Mouse (Mus musculus) cerebellum, postnatal 10 days (tissue): ENCODE data around the gene Olfr986.

Experiments used
- DNase-seq, 2 experiments: peaks; one replicate each; pipeline ENCODE4 v3.0.0; 2021; ENCODE audit warnings: mixed read lengths in 2 of 2

Olfr986 gene

DNA sequence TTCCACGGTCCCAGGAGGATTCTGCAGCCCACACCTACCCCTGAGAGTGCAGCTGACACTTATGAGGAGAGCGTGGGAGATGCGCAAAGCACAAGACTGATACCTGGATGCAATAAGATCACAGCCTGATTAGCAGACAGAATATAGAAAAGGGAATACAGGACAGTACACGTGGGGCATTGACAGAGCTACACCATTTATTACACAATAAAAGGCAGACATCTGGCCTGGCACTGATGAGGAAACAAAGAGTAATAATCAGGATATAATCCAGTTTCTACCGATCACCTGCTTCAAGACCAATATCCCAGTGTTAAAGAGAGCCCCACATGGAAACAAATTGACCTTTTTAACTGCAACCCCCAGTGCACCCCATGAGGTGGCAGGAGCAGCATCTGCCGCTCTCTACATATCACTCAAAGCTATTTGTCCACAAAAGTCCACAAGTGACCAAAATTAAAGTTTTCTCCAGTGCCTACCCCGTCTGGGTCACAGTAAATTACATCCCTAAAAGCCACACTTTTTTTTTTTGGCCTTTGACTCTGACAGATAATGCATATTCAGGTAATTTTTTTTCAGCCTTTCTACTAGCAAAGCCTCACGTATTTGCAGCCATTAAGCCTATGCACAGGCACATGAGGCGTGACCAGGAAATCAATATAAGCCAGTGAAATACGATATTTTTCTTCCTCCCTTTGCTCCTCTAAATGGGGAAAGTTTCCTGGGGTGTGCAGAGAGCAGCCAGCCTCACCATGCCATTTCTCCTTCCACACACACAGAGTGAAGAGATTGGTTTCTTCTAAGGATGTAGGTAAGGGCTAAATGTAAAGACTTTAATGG is 53.7 kb downstream of the Olfr986 start:
- DNase-seq, result no peak

DNA sequence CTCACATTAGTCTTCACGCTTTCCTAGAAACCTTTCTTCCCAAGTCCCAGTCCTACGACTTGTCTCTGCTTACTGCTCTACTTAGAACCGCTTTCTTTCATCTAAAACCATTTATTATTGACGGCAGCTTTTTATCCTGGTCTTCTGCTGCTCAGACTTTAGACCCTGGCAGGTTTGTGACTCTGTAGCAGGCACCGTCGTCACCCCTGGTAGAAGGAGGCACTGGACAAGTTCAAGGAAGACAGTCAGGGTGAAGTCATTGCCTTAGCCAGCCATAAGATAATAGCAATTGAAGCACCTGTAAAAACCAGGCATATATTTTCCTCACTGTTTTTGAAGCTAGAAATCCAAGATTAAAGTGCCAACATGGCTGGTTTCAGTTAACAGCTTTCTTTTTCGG is 54.5 kb downstream of the Olfr986 start:
- no peak for DNase-seq
